Mouse (Mus musculus): Measurements from ENCODE around the gene Entpd5.

Entpd5 gene

DNA sequence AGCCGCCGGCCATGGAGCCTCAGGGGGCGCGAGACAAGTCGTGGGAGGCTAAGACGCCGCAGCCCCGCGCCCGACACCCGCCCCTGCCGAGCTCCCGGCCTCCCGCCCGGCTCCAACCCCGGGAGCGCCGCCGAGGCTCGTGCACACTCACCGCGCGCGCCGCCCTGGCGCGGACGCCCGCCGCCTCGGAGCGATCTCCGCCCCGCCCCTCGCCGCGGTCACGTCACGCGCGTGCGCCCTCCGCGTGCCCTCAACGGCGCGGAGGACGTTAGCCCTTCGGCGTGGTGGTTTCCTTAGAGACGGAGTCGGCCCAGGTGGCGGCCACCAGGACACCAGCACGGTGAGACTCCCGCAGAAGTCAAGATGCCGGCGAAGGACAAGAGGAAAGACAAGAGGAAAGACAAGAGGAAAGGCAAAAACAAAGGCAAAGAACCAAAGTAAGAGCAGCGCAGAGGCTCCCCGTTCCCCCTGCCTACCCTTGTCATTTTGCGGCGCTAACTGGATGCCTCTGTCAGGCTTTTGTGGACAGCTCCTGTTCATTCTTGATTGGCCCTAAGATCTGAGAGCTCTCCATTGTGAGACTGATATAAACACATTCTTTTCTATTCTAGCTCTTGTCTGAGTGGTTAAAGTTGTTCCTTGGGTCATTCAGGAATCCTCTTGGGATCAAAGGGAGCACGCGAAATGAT, at the start of gene Entpd5, which contains the start of gene Bbof1:
Gene Entpd5 (minus strand): TSS at position 211 of the 689 bp plus-strand sequence.
Gene Bbof1 (plus strand): TSS at position 253 of the 689 bp plus-strand sequence.
- peak; percentile 90 for DNase-seq (ENCODE audit: low read depth, low spot score)

DNA sequence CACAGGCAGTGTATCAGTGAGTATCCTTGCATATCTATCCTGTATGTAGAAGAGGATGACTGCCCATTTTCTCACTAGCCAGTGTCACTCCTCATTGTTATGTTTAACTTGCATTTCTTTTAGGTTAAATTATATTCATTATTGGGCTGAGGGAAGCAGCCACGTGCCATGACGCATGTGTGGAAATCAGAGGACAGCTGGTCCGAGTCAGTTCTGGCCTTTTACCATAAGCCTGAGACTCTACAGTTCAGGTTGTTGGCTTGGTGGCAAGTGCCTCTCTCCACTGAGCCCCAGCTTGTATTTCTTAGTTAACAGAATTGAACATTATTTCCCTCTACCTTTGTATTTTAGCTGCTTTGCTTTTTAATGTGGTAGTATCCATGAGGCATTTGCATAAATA, 48.1 kb upstream of the Entpd5 start:
- DNase-seq (ENCODE audit: low read depth, low spot score) = no peak

DNA sequence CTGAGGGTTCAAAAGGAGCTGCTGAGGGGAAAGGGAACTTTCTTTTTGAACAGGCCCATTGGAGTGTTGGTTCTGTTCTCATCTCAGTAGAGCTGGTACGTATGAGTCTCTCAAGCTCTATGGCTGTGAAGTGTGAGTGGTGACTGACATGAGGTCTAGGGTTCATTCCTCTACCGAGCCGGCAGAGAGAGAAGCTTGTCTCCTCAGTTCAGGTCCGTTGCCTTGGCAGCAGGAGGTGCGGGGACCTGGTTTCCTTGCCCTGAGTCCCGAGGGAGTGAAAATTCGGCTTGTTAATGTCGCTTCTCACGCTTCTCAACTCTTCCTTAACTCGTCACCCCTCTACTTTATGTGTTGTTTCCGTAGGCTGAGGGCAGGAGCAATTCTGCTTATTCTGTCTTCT, 43.0 kb upstream of the Entpd5 start:
- DNase-seq (ENCODE audit: low read depth, low spot score) = no peak

DNA sequence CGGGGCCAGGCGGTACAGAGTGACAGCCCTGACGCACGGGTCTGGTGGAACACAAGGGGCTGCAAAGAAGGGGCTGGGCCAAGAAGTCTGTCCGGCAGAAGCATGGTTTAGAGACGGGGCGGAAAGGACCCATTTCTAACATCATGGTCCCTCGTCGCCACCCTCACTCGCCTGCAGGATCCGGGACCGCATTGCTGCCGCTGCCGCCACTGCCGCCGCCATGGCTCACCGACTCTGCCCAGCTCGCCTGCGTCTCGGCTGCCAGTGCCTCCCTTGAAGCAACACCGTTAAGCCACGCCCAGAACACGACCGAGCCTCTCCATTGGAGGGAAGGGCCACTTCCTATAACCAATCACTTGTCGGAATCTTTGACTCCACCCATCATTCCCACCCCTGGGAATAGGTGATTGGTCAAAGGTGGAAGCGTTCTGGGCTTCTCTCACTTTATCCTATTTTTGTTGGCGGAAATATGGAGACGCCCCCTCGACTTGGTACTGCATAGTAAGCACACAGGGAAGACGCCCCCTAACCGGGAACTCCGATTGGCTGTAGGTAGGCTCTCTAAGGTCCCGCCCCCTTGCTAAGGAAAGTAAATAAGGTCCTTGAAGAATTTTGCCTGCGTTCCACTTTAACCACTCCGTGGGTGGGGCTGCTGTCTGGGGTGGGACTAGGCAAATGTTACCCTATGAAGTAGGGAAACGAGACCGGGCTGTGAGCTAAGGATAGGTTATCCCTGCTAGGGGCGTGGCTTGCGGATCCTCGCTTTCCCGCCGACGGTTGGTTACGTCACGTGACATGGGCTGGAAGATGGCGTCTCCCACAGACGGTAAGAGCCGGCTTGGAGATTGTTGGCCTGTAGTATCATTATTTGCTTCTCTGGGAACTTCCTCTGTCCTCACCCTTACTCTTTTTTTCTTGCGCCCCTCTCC, 42.2 kb upstream of the Entpd5 start, which contains the start of the genes Aldh6a1 and Lin52:
Gene Aldh6a1 (minus strand): TSS at position 287 of the 929 bp plus-strand sequence.
Gene Lin52 (plus strand): TSS at position 705 of the 929 bp plus-strand sequence.
- DNase-seq (ENCODE audit: low read depth, low spot score) = peak; percentile 99

DNA sequence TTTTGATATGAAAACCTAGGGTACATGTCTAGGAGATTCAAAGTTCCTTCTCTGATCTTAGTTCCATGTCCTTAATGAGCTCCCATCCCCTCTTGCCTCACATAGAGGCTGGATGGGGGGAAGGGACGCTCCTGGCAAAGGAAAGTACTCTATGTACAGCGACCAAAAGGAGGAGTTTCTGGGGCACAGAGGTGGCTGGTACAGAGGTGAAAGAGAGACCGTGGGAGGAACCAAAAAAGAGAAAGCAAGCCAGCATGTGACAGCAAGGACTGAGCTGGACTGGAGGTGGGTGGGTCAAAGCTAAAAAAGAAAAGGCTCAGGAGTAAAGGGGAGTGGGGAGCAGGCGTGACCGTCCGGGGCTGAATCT, 41.5 kb upstream of the Entpd5 start:
- no peak for DNase-seq (ENCODE audit: low read depth, low spot score)

DNA sequence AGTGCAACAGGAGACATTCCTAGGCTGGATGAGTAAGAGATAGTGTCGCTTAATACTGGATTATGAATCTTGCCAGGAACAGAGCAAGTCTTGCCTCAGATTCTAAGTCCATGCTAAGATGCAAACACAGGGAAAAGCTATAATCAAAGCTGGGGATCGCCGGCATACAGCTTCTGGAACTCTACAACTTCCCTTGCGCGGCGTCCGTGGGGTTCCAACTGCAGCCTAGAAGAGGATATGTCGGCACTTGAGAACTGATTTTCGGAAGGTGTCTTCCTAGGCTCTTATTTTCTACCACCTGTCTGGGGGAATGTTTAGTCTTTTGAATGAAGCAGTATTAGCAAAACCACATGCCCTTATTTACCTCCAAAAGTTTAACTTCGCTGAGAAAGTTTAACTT, 41.1 kb upstream of the Entpd5 start:
- DNase-seq (ENCODE audit: low read depth, low spot score) = no peak

DNA sequence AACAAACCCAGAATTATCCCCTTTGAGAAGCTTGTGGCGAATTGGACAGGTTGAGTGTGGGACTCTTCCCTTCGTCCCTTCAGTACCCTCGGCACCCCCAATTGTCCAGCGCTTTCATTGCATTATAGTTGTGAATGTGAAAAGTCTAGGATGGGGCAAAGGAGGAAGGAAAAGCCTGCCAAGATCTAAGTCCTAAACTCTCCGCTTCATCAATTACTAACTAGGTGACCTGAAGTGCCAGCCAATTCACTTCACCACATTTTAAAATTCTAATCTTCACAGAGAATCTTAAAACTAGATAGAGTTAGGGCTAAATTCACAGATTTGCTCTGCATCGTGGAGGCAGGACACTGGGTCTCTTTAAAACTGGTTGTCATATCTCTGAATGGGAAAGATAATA, 39.4 kb upstream of the Entpd5 start:
- no peak for DNase-seq (ENCODE audit: low read depth, low spot score)

DNA sequence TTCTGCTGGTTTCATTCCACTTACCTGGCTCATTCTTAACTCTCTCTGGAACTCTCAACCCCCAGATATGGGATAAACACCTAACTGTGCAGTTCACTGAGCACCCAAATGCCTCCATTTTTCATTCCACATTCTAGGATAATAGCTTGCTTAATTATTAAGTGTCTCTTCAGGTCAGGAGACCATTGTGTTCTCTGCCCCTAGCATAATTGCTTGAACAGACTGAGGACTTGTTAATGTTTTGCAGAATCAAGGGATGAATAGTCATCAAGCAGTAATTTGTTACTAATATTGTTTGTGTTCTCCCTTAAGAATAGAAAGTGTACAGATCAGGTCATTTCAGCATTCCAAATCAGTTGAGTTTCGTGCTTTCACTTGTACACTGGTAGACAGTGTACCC, 38.6 kb upstream of the Entpd5 start:
- no peak for DNase-seq (ENCODE audit: low read depth, low spot score)

DNA sequence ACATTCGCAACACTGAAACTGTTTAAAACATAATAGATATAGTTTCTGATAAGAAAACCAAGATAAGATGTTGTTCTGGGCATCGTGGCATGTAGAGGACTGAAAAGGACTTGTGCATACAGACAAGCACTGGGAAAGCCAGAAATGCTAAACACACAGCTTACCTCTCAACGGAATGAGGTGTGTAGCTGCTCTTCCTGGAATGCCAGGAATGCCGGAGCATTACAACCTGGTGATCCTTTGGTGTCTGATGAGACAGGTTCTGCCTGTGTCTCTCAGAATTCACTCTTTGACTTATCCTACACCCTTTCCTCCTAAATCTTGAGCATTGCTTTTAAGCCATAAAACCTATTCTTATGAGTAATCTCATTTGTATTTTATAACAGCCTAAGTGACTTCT, 33.7 kb upstream of the Entpd5 start:
- no peak for DNase-seq (ENCODE audit: low read depth, low spot score)

DNA sequence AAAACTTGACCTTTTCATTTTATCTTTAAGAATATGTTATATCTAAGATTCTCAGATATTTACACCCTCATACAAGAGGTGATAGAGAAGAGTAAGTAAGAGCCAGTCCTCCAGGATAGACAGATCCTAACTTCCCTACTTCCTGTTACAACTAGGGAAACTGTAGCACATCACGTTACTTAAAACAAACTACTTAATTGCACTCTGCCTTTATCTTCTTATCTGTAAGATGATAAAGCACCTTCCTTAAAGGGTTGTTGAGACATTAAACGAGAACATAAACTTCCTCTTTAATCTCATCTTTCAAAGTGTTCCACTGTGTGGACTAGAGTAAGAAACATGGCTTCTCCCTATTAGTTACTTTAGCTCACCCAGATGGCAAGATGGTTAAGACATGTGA, 29.9 kb upstream of the Entpd5 start:
- DNase-seq (ENCODE audit: low read depth, low spot score) = no peak

DNA sequence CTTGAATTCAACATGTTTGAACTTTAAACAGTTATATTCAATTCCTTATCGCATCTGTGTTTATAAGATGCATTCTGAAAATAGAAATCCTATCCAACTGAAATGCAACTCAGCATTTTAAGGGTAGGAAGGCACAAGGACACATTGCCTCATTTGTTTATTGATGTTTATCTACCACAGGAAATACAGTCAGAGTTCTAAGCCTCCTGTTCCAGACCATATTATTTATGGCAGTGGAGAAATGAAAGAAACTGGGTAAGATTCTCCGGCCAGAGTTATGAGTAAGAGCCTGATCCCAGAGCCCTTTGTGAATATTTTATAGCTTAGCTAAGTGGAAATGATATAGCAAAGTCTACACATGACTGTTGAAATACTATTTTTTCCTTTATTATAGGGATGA, 21.0 kb upstream of the Entpd5 start:
- no peak for DNase-seq (ENCODE audit: low read depth, low spot score)

DNA sequence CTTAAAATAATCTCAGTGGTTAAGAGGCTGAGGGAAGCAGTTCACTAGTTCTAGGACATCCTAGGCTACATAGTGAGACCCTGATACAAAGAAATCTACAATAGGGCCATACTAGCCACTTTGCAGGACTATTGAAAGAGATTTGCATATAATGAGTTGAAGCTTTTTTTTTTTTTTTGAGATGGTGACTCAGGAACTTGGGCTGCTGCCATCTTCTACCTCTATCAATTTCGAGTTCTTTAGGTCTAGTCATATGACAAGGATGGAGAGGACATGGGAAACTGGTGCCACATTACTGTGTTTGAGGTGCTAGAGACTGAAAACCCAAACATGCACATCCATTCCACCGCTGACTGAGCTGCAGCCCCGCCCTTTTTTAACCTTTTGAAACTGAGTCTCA, 15.2 kb upstream of the Entpd5 start:
- DNase-seq (ENCODE audit: low read depth, low spot score) = no peak

DNA sequence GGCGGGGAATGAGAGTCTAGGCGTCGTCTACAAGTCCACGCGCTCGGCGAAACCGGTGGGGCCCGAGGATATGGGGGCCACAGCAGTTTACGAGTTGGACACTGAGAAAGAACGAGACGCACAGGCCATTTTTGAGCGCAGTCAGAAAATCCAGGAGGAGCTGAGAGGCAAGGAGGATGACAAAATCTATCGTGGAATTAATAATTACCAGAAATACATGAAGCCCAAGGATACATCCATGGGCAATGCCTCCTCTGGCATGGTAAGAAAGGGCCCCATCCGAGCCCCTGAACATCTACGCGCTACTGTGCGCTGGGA, 8.7 kb upstream of the Entpd5 start:
- no peak for DNase-seq (ENCODE audit: low read depth, low spot score)

DNA sequence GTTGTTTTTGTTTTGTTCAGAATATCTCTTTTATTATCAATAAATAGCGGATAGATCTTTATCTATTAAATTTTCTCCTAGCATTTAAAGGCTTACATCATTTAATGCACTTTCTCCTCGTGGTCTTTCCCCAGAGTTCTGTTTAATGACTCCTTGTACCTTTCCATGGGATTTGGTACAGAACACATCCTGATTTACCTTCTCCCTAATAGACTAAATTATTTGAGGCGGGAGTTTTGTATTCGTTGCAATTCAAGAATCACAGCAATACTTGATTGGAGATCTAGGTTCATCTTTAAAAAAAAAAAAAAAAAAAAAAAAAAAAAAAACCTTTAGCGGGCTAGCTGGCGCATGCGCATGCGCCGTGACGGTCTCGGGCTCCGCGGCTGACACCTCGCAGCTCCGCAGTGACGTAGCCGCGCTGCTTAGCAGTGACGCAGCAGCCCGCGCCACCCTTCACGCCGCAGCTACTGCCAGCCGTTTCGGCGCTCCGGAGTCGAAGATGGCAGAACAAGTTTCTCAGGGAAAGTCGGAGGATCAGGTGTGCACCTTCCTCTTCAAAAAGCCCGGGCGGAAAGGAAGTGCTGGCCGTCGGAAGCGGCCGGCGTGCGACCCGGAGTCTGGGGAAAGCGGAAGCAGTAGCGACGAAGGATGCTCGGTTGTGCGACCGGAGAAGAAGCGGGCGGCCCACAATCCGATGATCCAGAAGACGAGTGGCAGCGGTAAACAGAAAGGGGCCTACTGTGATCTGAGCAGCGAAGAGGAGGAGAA, 8.2 kb upstream of the Entpd5 start, which contains the start of gene Rnf113a2:
Gene Rnf113a2 (plus strand): TSS at position 363 of the 771 bp plus-strand sequence.
- peak; percentile 84 for DNase-seq (ENCODE audit: low read depth, low spot score)

DNA sequence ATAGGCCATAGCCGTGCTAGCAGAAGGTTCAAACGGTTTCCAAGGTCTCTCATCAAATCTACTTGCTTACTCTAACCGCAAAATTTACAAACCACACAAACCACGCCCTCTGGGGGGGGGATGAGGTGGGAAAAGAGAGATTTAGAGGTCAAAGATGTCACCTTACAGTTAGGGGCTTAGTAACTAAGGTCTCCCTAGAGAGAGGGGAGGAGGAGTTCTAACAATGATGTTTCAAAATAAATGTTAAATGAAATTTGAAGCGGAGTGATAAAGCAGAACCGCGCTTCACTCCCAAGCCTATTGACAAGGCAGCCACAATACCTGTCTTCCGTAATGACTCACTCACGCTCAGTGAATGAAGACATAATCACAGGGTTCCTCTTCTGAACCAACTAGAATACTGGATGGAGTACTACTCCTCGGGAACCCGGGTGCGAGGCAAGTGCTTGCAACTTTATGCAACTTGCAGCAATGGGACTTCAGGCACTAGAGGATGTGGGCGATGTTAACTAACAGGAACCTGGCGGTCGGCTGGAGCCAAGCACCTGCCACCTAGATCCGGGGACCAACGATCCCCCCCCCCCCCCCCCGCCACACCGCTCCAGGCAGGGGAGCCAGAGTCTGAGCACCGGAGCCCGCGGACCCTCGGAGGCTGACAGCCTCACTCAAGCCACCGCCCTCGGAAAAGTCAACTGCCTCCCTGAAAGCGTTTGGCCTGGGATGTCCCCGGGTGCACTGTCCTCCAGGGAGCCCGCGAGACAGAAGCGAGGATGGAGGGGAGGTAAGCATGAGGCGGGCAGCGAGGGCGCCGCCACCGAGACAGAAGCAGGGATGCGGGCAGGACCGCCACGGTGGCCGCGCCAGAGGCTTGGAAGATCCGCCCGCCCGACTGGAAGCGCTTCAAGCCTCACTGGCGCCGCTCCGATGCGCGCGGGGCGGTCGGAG, 683 bp downstream of the Entpd5 start:
- DNase-seq (ENCODE audit: low read depth, low spot score) = no peak

DNA sequence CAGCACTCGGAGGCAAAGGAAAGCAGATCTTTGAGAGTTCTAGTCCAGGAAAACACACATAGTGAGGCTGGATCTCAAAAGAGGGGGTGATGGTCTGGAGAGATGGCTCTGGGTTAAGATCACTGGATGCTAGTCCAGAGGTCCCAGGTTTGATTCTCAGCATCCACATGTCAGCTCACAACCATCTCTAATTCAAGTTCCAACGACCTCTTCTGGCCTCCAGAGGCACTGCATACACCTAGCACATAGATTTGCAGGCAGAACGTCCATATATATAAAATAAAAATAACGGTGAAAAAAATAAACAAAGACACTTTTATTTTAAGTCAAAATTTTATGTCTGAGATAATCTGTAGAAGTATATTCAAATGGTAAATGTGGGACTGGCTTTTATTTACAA, 1.6 kb downstream of the Entpd5 start:
- no peak for DNase-seq (ENCODE audit: low read depth, low spot score)

DNA sequence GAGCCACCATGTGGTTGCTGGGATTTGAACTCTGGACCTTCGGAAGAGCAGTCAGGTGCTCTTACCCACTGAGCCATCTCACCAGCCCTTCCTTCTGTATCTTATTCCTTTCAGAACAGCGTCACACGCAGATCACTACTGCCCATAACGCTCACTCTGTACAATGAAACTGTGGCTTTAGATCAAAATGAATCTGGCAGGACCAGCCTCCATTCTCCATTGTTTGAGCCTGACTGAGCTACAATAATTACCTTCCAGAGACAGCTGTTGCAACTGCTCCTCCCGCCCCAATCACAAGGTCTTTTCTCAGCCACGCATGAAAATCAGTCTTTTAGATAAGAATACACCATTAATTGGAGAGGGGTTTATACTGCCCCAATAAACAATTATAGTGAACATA, 4.3 kb downstream of the Entpd5 start:
- DNase-seq (ENCODE audit: low read depth, low spot score) = peak; percentile 29

DNA sequence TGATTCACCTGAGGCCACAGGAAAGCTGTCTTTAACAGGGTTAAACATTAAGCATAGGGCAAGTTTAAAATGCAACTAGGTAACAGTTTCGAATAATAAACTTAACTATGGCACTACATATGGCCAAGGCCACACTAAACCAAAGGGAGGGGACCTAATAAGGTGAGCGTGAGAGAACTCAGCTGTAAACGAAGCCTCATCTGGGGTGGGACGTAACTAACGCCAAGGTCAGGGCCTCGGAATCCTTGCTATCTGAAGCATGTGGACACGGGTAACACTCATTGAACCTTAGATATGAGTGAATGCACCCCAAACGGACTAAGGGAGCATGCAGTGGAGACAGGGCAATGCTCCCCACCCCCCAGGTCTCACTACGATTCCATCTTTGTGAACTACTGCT, 5.9 kb downstream of the Entpd5 start:
- DNase-seq (ENCODE audit: low read depth, low spot score) = no peak

DNA sequence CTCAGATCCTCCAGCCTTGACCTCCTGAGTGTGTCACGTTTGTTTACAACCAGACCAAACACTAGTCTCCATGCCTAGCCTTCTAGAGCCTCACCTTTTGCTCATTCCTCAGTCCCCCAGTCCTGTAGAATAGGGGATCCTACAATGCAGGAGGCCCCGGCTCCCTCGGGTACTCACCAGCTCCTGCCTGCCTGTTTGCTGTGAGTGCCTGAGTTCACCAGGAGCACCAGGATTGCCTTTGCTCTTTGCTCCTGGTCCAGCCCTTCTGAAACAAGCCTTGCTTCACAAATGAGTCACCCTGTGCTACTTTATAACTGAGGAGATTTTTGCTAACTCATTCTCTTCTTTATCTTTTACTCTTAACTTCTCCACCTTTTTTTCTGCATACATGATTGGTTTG, 8.2 kb downstream of the Entpd5 start:
- DNase-seq (ENCODE audit: low read depth, low spot score) = no peak

DNA sequence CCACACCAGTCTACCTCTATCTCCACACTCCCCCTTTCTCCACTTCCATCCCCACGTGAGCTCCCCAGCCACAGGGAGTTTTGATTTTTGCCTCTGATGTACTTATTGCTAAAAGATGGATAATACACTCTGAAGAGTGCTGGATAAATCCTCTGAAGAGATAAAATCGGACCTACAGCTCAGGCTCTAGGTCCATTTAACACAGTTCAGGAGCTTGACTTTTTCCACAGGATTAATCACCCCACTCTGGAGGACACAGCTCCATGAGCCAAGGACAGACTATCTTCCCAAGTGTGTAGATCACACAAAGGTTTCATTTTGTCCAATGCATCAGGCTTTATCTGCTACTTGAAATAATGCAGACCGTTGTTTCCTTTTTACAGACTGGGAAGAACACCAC, 8.8 kb downstream of the Entpd5 start:
- DNase-seq (ENCODE audit: low read depth, low spot score) = no peak

DNA sequence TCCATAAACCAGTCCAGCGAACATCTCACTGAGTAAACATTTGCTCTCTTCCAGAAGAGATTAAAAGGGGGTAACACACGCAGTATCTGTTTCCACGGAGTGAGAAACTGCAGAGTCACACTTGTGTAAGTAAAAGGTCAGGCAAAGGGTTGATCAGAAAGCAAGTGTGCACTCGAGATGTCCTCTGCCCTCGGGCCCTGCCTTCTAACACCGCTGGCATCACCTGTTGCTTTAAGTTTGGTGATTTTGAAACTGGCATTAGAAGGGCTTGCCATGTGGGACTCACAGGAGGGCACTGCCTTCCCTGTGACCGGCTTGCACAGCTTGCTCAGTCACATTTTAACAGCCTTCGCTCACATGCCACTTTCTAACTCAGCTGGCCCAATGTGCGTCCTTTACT, 9.2 kb downstream of the Entpd5 start:
- DNase-seq (ENCODE audit: low read depth, low spot score) = no peak

Data from retina, postnatal 7 days (tissue).